Mouse (Mus musculus) regulatory T cell (primary cell): ENCODE data around the gene Mrtfa.
"Not testable (repeated sequence)": the region's sequence is repeated elsewhere in the genome, so short reads cannot be mapped to it uniquely, and the experiment has no call there.

Source experiments
- in situ Hi-C: fragments of 300-600 bp; cut with MboI, MseI; formaldehyde crosslinking; loops from one replicate; pipeline ENCODE4 v1.15.1; 2025; ENCODE audit warnings: high pct_unique_total_duplicates

Mrtfa gene

GRCm38 (mm10) chr15:81190630-81191178 lies at the start of gene Mrtfa:
Gene Mrtfa (minus strand): TSS chr15:81190757.
- in situ Hi-C loops: no loop called here

DNA sequence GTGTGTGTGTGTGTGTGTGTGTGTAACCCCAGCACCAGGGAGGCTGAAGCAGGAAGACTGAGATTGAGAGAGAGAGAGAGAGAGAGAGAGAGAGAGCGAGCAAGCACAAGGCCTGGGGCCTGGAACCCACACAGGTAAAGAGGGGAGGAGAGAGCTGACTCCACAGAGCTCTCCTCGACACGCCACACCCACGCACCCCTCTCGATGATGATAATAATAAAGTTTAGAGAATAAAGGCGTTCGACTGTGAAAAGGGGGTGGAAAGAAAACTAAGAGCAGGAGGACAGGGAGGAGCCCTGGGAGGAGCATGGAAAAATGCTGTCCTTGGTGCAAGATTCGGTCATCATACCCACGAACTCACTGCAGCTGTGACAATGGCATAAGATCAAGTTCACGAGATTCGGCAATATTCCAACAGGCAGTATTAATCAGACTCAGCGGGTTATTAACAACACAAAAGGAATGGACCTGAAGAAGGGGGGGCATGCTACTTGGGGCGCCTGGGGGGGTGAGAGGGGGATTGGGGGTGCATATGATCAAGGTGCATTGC lies 49.3 kb upstream of the Mrtfa start:
- in situ Hi-C loops: no loop called here

DNA sequence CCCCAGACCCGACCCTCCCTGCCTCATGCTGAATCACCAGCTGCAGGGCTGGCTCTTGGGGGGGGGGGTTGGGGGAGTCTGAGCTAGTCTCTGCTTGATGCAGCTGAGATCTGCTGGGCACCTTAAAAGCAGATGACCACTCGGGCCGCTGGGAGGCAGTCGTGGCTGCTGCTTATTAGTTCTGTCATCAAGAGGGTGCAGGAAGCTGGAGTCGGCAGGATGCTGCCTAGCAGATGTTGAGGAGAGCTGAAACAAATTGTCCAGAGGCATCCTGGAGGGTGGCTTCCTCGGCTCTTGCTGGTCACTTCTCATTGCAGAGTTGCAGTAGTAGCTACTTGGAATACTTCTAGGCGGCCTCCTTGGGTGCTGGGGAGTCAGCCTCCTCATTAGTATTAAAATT lies 48.7 kb upstream of the Mrtfa start:
- in situ Hi-C loops: no loop called here

DNA sequence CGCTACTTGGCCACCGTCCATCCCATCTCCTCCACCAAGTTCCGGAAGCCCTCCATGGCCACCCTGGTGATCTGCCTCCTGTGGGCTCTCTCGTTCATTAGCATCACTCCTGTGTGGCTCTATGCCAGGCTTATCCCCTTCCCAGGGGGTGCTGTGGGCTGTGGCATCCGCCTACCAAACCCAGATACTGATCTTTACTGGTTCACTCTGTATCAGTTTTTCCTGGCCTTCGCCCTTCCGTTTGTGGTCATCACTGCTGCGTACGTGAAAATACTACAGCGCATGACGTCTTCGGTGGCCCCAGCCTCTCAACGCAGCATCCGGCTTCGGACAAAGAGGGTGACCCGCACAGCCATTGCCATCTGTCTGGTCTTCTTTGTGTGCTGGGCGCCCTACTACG lies 46.9 kb upstream of the Mrtfa start:
- in situ Hi-C loops: no loop called here

DNA sequence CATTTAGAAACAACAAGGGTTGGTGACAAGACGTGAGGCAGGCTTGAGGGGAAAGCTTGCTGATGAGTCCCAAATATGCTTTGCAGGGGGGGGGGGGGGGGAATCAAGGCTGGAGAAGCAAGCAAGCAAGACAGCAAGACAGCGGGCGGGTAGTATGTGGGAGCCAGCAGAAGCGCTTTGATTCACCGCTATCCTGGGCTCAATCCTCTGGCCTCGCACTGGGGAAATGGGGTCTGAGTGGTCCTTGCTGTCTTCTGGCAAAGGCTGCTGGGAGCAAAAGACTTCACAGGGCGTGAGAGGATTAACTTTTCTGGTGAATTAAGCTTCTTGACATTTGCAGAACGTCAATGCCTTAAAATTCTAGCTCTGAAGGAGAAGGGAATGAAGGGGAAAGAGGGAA lies 45.5 kb upstream of the Mrtfa start:
- in situ Hi-C loops: no loop called here

DNA sequence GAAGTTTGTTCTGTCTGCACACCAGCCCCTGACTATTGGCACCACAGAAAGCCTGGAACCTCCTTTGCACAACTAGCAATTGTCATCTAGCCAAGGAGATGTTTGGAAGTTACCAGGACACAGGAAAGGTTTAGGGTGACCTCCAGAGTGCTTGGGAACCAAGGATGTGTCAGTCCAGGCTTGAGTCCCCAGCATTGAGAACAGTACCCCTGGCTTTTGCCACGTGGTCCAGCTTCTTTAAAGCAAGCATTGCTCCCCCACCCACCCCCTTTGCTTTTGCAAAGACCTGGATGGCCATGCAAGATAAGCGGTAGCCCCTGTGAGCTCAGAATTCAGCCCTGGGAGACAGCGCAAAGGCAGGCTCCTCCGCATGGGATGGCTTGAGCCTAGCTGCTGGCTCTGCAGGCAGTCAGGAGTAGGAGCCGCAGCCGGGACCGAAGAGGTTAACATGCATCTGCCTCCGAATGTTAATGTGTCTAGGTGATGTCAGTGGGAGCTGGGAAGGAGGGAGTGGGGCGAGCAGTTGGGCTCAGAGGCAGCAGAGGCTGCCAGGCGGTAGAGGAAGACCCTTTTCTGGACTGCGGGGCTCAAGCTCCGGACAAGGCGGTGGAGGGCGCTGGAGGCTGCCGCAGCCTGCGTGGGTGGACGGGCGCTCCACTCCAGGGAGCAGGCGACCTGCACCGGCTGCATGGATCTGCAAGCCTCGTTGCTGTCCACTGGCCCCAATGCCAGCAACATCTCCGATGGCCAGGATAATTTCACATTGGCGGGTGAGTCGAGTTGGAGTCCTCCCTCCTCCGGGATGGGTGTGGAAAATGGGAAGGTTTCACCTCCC lies 44.7 kb upstream of the Mrtfa start, which contains the start of gene Mchr1:
Gene Mchr1, plus strand, starts transcription at position 414 of the 835 bp plus-strand sequence.
- in situ Hi-C loops: no loop called here

DNA sequence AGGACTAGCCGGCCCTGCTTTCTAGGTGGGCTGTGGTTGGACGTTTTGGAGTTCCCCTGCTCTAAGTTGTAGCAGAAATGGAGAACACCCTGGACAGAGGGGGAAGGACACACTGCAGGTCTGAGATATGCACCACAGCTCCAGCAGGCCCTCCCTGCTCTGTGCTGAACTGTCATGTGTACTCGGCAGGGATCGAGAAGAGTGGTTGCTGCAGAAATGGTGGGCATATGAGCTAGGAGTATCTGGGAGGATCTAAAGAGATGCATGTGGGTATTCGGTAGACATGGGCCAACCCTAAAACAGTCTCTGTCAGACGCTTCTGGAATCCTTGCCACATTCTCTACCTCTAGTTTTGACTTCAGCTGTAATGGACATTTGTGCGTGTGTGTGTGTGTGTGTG lies 40.8 kb upstream of the Mrtfa start:
- in situ Hi-C loops: no loop called here

- in situ Hi-C loops: no loop called here
Measured at GRCm38 (mm10) chr15:81229791-81230190, 39.2 kb upstream of the Mrtfa start.

DNA sequence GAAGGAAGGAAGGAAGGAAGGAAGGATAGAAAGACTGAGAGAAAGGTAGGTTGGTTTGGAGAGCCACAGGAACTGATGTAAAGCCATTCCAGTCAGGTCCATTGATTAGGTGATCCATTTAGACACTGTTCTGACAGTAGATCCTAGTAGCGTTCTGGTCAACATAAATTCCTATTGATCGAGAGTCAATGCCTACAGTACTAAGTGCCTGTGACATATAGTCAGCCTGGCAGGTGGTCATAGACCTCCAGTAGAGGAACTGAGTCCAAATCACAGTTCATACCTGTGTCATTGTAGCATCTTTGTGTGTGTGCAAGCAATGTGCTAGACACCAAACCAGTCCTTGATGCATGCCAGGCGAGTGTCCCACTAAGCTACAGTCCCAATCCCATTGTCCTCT lies 37.7 kb upstream of the Mrtfa start:
- in situ Hi-C loops: no loop called here

DNA sequence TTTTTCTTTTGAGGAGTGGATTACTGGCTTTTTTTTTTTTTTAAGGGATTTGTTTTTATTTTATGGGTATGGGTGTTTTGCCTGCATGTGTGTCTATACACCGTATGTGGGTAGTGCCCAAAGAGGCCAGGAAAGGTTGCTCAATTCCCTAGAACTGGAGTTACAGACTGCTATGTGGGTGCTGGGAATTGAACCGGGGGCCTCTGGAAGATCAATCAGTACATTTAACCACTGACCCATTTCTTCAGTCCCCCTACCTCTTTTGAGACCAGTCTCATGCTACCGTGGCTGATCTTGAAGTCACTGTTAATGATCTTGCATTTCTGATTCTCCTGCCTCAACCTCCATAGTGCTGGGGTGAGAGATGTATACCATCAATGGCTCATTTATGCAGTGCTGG lies 36.7 kb upstream of the Mrtfa start:
- in situ Hi-C loops: no loop called here

DNA sequence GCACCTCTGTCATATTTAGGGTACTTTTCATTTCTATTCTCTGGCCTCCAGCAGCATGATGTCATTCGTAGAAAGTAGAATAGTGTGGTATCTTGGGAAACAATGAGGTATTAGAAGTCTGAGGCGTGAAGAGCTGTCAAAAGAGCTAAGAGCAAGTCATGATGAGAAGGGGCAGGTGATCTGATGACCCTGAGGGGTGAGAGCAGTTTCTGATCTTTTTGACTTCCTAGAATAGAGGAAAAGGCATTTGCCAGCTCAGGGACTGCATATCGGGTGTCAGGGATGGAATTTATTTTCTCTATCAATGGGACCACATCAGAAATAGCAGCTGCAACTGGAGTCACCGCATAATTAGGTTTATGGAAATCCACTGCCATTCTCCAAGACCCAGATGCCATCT lies 36.2 kb upstream of the Mrtfa start:
- in situ Hi-C loops: no loop called here

DNA sequence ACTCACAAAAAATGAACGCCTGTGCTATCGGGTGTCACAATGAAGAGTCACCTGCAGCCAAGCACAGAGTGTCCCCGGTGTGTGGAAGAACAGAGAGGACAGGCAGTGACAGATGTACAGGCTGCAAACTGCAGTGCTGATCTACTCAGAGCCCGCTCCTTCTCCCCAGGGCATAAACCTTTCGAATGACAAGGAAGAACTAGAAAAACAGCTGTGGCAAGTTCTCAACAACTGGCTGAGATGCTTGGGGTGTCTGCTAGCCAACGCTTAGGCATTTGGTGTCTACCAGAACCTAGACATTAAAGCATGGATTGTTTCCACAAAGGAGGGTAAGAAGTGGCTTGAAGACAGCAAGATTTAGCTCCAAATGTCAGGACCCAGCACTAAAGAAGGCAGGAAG lies 35.2 kb upstream of the Mrtfa start:
- in situ Hi-C loops: no loop called here

GRCm38 (mm10) chr15:81225016-81225415 lies 34.5 kb upstream of the Mrtfa start:
- in situ Hi-C loops: no loop called here

DNA sequence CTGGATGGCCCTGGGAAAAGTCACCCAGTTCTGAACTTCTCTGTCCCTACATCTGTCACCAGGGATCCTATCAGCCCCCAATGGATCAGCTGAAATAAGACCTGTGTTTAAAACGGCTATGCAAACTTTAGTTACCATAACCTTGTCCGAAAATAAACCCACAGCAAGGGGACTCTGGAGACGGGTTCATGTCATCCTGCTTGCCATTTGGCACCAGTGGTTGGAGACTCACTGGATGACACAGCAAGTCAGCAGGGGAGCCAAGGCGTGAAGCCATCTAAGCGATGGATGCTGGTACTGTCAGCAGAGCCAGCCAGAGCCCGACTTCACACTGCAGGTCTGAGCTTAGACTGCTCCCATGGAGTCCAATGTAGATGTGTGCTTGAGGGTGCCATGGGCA lies 30.9 kb upstream of the Mrtfa start:
- in situ Hi-C loops: no loop called here

DNA sequence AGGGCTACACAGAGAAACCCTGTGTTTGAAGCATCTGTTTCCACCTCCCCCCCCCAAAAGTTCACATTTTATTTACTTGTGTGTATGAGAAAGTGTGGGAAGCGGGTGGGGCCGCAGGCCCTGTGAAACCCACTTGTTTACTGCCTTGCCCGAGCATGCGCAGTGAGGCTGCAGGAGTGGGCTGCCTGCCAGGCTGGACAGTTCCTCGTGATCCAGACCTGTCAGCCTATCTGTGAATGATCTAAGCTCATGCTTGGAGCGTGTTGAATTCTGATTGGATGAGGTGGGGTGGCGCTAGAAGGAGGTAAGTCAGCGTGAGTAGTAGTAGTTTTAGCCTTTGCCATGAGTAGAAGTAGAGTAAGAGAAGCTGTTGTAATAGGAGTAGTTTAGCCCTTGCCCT lies 29.5 kb upstream of the Mrtfa start:
- in situ Hi-C loops: not testable (repeated sequence)

GRCm38 (mm10) chr15:81219054-81219453 lies 28.5 kb upstream of the Mrtfa start:
- in situ Hi-C loops: no loop called here

- in situ Hi-C loops: no loop called here
Measured at GRCm38 (mm10) chr15:81216906-81217653, 26.5 kb upstream of the Mrtfa start.

GRCm38 (mm10) chr15:81212976-81213375 lies 22.4 kb upstream of the Mrtfa start:
- in situ Hi-C loops: no loop called here

DNA sequence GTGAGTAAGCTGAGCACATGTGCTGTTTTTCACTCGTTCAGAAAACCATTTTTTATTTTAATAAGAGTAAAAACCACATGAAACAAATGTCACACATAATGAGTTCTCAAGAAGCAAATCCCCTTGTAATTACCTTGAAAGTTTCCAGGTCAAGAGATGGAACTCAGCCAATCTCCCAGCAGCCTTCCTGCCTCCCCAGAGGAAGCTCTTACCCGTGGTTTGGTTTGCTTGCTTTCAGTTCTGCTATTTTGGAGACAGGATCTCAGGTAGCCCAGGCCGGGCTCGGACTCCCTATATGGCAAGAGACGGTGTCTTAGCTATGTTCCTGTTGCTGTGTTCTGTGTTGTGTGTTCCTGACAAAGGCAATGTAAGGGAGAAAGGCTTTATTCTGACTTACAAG lies 19.9 kb upstream of the Mrtfa start:
- in situ Hi-C loops: no loop called here

- in situ Hi-C loops: loop anchor here (5.0 kb wide), 1 partner anchor 70 kb away; no protein-coding TSS in a partner anchor
Measured at GRCm38 (mm10) chr15:81202462-81202861, 11.9 kb upstream of the Mrtfa start.

GRCm38 (mm10) chr15:81199372-81199959 lies 8.9 kb upstream of the Mrtfa start:
- in situ Hi-C loops: loop anchor here (5.0 kb wide), 1 partner anchor 127 kb away; no protein-coding TSS in a partner anchor

- in situ Hi-C loops: loop anchor here (5.0 kb wide), 1 partner anchor 126 kb away; no protein-coding TSS in a partner anchor
Measured at GRCm38 (mm10) chr15:81198447-81198846, 7.9 kb upstream of the Mrtfa start.
